Mouse (Mus musculus): Measurements from ENCODE around the gene Abcc5. TPM values are rescaled to one million over a fixed set of nuclear protein-coding genes. Genes with fewer than 3 reads are reported as not detected.
"Not testable (repeated sequence)": the region's sequence is repeated elsewhere in the genome, so short reads cannot be mapped to it uniquely, and the experiment has no call there.

Abcc5 gene
- polyA plus RNA-seq, 1 experiment from 2014 or later = 105 TPM

DNA sequence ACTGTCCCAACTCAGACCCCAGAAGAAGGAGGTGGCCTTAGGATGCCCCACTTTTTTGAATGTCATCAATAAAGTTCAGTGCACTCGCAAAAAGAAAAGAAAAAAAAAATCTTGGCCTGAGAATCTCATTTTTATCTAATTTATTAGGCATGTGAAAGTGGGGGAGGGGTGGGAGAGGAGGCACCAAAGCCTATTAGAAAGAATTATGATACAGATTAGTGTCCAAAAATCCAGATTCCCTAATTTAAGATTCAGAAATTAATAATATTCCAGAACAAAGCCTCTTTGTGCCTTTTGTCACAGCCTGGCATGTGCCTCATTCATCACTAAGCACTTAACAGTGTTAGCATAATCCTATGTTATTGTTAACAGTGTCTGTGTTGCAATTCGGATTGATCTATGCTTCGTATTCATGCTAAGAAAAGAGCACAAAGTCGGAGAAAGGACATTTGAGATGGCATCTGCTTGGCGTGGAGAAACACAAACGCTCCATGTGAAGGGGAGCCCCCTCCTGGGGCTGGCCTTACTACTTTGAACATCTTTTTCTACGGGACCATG is 18.7 kb upstream of the Abcc5 start:
- no peaks in the 10 kb centered on the region for H3K27me3 ChIP-seq
- no peak for ATAC-seq
- no peaks in the 10 kb centered on the region for H3K36me3 ChIP-seq (ENCODE audit: poor library complexity, severe bottlenecking)

DNA sequence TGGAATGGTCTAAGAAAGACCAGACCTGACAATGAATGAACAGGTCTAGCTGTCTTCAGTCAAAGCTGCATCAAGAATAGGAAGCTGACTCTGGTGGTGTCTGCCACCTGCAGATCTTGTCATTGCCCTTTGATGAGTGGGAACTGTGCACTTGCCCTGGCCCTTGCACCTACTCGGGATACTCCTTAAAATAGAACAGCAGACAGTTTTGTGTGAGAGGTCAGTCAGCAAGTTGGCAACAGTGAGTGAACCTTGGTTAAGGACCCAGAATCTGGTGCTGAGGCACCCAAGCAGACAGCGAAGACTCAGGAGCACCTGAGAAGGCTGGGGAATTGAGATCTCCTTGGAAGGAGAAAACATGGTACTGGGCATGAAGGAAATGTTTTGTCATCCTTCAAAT is 16.7 kb upstream of the Abcc5 start:
- Histone ChIP-seq H3K27me3 (no peaks in the 10 kb centered on the region), H3K9me3 (replicated peaks) (0 out of 2 replicates have a peak, but pooled peaks cover 3% of the 10 kb centered on the region), H3K27ac (no peak overlapping the region), H3K4me3 (no peak overlapping the region), H3K4me2 (no peak overlapping the region), H3K4me1 (no peaks in the 10 kb centered on the region), H3K36me3 (ENCODE audit: poor library complexity, severe bottlenecking) (no peaks in the 10 kb centered on the region), H3K9ac (no peak overlapping the region)
- no peak for ATAC-seq
- 95% methylated on average over 2 of the region's 2 CpGs for WGBS

More for the DNA sequence above, 18.7 kb upstream of the Abcc5 start:
- Histone ChIP-seq H3K4me2 (no peak overlapping the region), H3K4me3 (no peak overlapping the region), H3K9me3 (replicated peaks) (0 out of 2 replicates have a peak, but pooled peaks cover under 1% of the 10 kb centered on the region), H3K27ac (no peak overlapping the region), H3K4me1 (no peaks in the 10 kb centered on the region), H3K9ac (no peak overlapping the region)
- WGBS = 38% methylated on average over 7 of the region's 7 CpGs

DNA sequence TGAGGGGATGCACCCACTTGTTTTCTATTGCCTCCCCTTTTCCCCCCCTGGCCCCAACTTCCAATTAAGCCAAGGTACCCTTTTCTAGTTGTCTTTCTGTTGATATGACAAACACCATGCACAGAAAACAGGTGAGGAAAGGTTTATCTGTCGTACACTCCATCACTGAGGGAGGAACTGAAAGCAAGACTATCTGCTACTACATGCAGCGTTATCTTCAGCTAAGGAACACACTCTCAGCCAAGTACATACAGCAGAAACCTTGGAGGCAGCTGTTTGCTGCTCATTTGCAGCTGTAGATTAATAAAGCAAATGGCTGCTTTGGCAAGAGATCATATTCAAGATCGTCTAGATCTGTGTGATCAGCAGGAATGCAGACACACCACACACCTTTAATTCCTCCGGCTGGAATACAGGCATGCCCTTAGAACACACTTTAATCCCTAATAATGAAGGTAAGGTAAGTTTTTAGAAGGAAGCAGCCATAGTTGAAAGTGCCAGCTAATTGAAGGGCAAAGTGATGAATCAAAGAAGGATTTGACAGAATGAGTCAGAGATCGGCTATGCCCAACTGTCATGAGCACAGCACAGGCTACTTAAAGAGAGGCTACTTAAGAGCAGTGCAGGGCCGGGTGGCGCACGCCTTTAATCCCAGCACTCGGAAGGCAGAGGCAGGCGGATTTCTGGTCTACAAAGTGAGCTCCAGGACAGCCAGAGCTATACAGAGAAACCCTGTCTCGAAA is 12.7 kb upstream of the Abcc5 start:
- H3K4me2 ChIP-seq = no peak overlapping the region
- no peak overlapping the region for H3K27ac ChIP-seq
- H3K36me3 ChIP-seq (ENCODE audit: poor library complexity, severe bottlenecking) = no peaks in the 10 kb centered on the region
- whole genome bisulfite sequencing = 89% methylated on average over 11 of the region's 11 CpGs
- H3K9me3 ChIP-seq (replicated peaks) = 0 out of 2 replicates have a peak, but pooled peaks cover 3% of the 10 kb centered on the region
- H3K27me3 ChIP-seq = no peaks in the 10 kb centered on the region
- no peak for ATAC-seq
- no peak overlapping the region for H3K9ac ChIP-seq
- no peaks in the 10 kb centered on the region for H3K4me1 ChIP-seq
- no peak overlapping the region for H3K4me3 ChIP-seq

DNA sequence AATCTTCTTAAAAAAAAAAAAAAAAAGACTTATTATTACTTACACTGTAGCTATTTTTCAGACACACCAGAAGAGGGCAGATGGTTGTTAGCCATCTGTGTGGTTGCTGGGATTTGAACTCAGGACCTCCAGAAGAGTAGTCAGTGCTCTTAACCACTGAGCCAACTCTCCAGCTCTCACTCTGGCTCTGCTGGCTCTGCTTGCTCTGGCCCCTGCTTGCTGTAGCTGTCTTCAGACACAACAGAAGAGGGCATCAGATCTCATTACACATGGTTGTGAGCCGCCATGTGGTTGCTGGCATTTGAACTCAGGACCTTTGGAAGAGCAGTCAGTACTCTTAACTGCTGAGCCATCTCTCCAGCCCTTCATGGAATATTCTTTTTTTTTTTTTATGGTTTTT is 11.9 kb upstream of the Abcc5 start:
- not testable (repeated sequence) for H3K4me2 ChIP-seq; ATAC-seq; H3K27me3 ChIP-seq; H3K27ac ChIP-seq; H3K36me3 ChIP-seq (ENCODE audit: poor library complexity, severe bottlenecking); H3K9ac ChIP-seq; H3K4me1 ChIP-seq; H3K4me3 ChIP-seq; H3K9me3 ChIP-seq (replicated peaks)
- 96% methylated on average over 1 of the region's 1 CpGs for WGBS

DNA sequence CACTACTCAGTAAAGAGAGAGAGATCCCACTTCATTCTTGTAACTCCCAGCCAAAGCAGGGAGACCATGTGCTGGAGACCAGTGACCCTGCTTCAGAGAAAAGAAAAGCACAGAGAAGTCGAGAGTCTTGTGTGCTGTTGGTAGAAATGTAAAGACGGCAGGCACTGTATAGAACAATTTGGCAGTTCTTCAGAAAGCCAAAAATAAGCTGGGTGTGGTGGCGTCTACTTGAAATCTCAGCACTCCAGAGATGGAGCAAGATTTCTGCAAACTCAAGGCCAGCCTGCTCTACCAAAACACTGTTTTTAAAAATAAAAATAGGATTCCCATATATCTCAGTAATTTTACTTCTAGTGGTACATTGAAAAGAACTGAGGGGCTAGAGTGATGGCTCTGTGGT is 10.1 kb upstream of the Abcc5 start:
- 0 out of 2 replicates have a peak, but pooled peaks cover 3% of the 10 kb centered on the region for H3K9me3 ChIP-seq (replicated peaks)
- ATAC-seq = no peak
- WGBS = 88% methylated on average over 3 of the region's 3 CpGs

DNA sequence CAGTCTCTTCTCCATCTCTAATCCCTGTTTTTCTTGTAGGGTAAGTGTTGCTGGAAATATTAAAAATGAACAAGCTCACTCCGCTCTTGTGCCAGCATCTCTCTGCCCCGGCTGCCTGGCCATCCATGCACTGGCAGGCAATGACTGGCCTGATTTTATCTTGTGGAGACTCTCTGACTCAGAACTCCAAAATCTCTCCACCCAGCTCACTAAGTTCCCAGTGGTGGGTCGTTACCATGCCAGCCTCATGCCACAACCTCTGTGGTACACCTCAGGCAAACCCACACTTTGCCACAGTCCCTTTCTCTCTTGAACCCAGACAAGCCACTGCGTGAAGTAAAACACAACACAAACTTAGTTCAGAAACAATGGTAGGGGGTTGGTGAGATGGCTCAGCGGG is 3.1 kb upstream of the Abcc5 start:
- Histone ChIP-seq H3K27me3 (no peaks in the 10 kb centered on the region), H3K4me2 (no peak overlapping the region), H3K4me1 (peaks cover 12% of the 10 kb centered on the region), H3K27ac (no peak overlapping the region), H3K9ac (no peak overlapping the region), H3K4me3 (no peak overlapping the region), H3K36me3 (ENCODE audit: poor library complexity, severe bottlenecking) (no peaks in the 10 kb centered on the region), H3K9me3 (replicated peaks) (no peaks in the 10 kb centered on the region)
- WGBS = 92% methylated on average over 5 of the region's 5 CpGs
- ATAC-seq = no peak

More for the DNA sequence above, 10.1 kb upstream of the Abcc5 start:
- Histone ChIP-seq H3K36me3 (ENCODE audit: poor library complexity, severe bottlenecking) (no peaks in the 10 kb centered on the region), H3K4me2 (no peak overlapping the region), H3K4me1 (no peaks in the 10 kb centered on the region), H3K27ac (no peak overlapping the region), H3K9ac (no peak overlapping the region), H3K4me3 (no peak overlapping the region), H3K27me3 (no peaks in the 10 kb centered on the region)

DNA sequence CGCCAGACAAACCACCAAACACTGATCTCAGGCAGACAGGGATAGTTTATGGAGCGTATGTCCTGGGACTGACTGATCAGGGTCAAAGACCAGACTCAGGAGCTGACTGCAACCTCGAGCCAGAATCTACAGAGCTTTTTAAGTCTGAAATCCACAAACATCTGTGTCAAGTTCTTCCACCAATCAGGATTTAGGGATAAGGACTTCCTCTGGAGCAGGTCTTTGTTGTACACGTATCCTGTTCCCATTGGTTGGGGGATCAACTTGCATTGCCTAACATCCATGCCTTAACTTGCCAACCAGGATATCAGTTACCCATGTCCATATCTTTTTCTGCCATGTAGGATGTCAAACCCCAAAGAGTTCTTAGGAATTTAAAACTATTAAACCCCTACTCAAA is 1.4 kb upstream of the Abcc5 start:
- Histone ChIP-seq H3K9ac (no peak overlapping the region), H3K9me3 (replicated peaks) (no peaks in the 10 kb centered on the region), H3K4me2 (no peak overlapping the region), H3K27me3 (no peaks in the 10 kb centered on the region), H3K4me3 (no peak overlapping the region), H3K27ac (no peak overlapping the region), H3K4me1 (peaks cover 15% of the 10 kb centered on the region), H3K36me3 (ENCODE audit: poor library complexity, severe bottlenecking) (no peaks in the 10 kb centered on the region)
- no peak for ATAC-seq
- 85% methylated on average over 4 of the region's 4 CpGs for WGBS

DNA sequence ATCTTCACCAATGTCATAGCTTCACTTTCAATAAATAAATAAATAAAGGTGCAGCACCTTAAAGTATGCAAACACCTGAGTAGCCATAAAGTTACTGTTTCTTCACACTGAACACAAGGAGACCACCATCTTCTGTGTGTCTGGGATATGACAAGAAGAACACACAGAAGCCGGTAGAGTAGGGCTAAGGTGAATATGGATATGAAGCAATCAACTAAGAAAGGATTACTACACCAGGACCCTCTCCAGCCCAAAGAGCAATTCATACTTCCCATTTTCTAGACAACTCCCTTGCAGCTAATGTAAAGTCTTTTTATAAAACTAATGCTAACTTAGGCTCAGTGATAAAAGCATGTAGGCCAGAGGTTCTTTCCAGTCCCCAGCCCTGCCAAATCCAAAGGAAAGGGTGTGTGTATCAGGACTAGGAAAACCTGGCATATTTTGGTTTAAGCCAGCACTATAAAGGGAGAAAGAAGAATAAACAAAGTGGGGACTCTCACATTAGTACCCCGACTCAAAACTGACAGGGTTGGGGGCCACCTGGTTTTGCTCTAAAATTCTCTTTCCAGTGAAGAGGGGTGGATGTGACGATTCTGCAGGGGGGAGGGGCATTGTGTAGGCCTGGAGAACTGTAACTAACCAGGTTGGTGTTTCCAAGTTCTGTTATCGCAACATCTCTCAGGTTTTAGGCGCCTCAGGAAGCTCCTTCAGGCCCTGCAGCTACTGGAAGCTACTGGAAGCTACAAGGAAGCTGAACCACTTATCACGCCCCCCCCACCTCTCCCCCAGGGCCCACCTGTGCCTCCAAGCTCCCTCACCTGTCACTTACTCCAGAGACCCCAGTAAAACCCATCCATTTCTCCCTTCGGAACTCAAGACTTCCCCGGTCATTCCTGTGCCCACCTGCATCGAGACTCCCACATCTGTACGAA is 1.2 kb downstream of the Abcc5 start:
- ATAC-seq = no peak
- H3K4me1 ChIP-seq = peaks cover 15% of the 10 kb centered on the region
- H3K9me3 ChIP-seq (replicated peaks) = no peaks in the 10 kb centered on the region
- H3K27me3 ChIP-seq = no peaks in the 10 kb centered on the region
- peak overlapping the region; percentile 84 for H3K9ac ChIP-seq
- peak overlapping the region; percentile 79 for H3K4me3 ChIP-seq
- H3K27ac ChIP-seq = 0 out of 2 replicates have a peak overlapping the region, but pooled peaks have one; percentile 90
- WGBS = 57% methylated on average over 10 of the region's 10 CpGs
- H3K36me3 ChIP-seq (ENCODE audit: poor library complexity, severe bottlenecking) = peaks cover 21% of the 10 kb centered on the region
- peak overlapping the region; percentile 81 for H3K4me2 ChIP-seq

DNA sequence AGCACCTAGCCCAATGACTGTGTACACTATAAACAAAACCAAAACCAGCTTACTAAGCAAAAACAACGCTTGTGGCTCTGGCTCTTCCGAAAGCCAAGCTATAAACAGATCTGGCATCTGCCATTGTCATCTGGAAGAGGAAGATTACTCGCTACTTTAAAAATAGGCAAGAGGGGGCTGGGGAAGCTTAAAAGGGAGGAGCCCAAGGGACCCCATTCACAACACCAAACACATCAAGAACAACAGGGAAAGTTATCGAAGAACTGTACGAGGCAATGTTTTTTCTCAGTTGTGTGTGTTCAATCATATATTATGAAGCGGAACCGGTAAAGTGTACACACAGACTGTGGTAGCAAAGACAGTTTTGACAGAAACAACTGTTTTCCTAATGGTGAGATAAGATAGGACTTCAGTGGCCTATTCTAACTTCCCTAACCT is 1.9 kb downstream of the Abcc5 start:
- Histone ChIP-seq H3K4me1 (peaks cover 15% of the 10 kb centered on the region), H3K9ac (no peak overlapping the region), H3K27me3 (no peaks in the 10 kb centered on the region), H3K36me3 (ENCODE audit: poor library complexity, severe bottlenecking) (peaks cover 22% of the 10 kb centered on the region), H3K4me3 (no peak overlapping the region), H3K4me2 (peak overlapping the region; percentile 81), H3K9me3 (replicated peaks) (no peaks in the 10 kb centered on the region), H3K27ac (no peak overlapping the region)
- ATAC-seq = no peak
- WGBS = 92% methylated on average over 7 of the region's 7 CpGs

DNA sequence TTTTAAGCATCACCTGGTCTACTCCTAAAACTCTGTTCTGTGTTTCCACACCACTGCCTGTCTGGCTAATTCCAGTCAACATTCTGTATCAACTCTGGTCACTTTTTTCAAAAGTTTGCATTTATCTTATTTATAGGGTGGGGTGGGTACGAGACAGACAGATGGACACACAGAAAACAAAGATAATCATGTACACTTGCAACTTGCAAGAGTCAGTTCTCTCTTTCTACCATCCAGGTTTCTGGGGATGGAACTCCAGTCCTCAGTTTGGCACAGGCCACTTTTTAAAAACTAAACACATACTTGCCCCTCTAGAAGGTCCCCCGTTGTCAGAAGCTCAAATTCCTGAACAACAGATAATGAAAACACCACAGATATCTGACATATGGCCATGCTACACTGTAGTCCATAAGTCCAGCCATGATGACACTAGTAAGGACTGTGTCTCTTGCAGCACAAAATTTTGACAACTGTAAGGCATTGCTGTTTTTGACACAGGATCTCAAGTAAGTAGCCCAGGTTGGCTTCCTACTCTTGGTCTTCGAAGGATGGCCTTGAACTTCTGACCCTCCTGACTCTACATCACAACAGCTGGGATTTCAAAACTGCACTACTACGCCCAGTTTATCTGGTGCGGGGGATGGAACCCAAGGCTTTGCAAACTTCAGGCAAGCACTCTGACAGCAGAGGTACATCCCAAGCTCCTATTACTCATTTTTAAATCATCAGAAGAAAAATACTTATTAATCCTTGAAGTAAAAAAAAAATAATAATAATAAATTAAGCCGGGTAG is 3.1 kb downstream of the Abcc5 start:
- peaks cover 15% of the 10 kb centered on the region for H3K4me1 ChIP-seq
- no peak overlapping the region for H3K9ac ChIP-seq
- H3K36me3 ChIP-seq (ENCODE audit: poor library complexity, severe bottlenecking) = peaks cover 28% of the 10 kb centered on the region
- no peaks in the 10 kb centered on the region for H3K9me3 ChIP-seq (replicated peaks)
- 91% methylated on average over 6 of the region's 6 CpGs for WGBS
- no peak overlapping the region for H3K27ac ChIP-seq
- H3K4me3 ChIP-seq = no peak overlapping the region
- H3K4me2 ChIP-seq = no peak overlapping the region
- ATAC-seq = no peak
- no peaks in the 10 kb centered on the region for H3K27me3 ChIP-seq

DNA sequence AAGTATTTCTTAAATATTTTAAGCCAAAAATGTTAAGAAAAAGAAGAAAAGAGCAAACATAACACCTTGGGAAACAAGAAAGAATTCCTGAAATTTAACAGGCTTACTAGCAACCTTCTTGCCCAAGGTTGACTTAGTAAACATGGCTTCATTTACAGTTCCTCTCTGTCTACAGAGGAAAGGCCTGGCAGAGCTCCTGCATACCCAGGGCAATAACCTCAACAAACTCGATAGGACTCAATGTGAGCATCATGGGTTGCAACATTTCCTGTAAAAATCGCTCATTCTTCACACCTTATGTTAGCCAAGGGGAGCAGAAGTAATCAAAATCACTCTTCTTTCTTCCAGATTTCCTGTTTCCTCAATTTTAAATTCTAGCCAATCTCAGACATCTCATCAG is 8.1 kb downstream of the Abcc5 start:
- WGBS = 88% methylated on average over 2 of the region's 2 CpGs

More for the DNA sequence above, 8.1 kb downstream of the Abcc5 start:
- no peak for ATAC-seq
- no peak overlapping the region for H3K4me2 ChIP-seq
- H3K27me3 ChIP-seq = no peaks in the 10 kb centered on the region
- H3K4me1 ChIP-seq = no peaks in the 10 kb centered on the region
- no peaks in the 10 kb centered on the region for H3K9me3 ChIP-seq (replicated peaks)
- H3K4me3 ChIP-seq = no peak overlapping the region
- H3K27ac ChIP-seq = no peak overlapping the region
- H3K9ac ChIP-seq = no peak overlapping the region
- peaks cover 36% of the 10 kb centered on the region for H3K36me3 ChIP-seq (ENCODE audit: poor library complexity, severe bottlenecking)
